Mouse (Mus musculus) olfactory bulb, adult 2 months (tissue): ENCODE data around the gene Scaper. TPM values are rescaled to one million over a fixed set of nuclear protein-coding genes. Genes with fewer than 3 reads are reported as not detected.

Experiments
- H3K27ac ChIP-seq: fragments of 200-500 bp; 2 replicates; pipeline ENCODE4 v1.5.1; 2012; ENCODE audit warnings: low read depth, low read length; ENCODE audit not compliant: insufficient read depth
- H3K4me1 ChIP-seq: fragments of 200-500 bp; 2 replicates; pipeline ENCODE4 v1.6.1; 2012; ENCODE audit warnings: low read length; ENCODE audit not compliant: control insufficient read depth, insufficient read depth
- H3K4me3 ChIP-seq: fragments of 200-500 bp; 2 replicates; pipeline ENCODE4 v1.5.1; 2012; ENCODE audit warnings: mild to moderate bottlenecking, low read depth, low read length, moderate library complexity; ENCODE audit not compliant: insufficient read depth
- CTCF ChIP-seq: fragments of 200-500 bp; IDR thresholded peaks from 2 replicates; pipeline ENCODE4 v1.5.1; 2012; ENCODE audit warnings: low read depth, mild to moderate bottlenecking, low read length, moderate library complexity; ENCODE audit not compliant: insufficient read depth
- POLR2A ChIP-seq: fragments of 200-500 bp; IDR thresholded peaks from 2 replicates; pipeline ENCODE4 v1.6.1; 2012; ENCODE audit warnings: mild to moderate bottlenecking, low read depth, low read length, moderate library complexity; ENCODE audit not compliant: insufficient read depth
- WGBS: fragments of 180-500 bp; shearing (Covaris S2); methylation state at CpG from one replicate; pipeline ENCODE4 v1.1.7; 2018; 5-methylcytosine and 5-hydroxymethylcytosine counted together
- polyA plus RNA-seq: library from polyadenylated mRNA; stranded (reverse); fragments of >200 nt; gene quantifications from 2 replicates; pipeline ENCODE4 v1.2.4, GENCODE M21; 2012; ENCODE audit warnings: low replicate concordance; ENCODE audit not compliant: missing spikeins, insufficient read depth, insufficient read length

Gene Scaper
- polyA plus RNA-seq: not detected in 2 replicates

- TF ChIP-seq CTCF: peak; percentile 15; the same call in 1 of the 2 replicates
- TF ChIP-seq POLR2A: no peak
- no peak within 1 kb of the TSS for H3K27ac ChIP-seq
- peaks cover 2% of the 10 kb centered on the region; the same call in 1 of the 2 replicates for H3K4me1 ChIP-seq
- WGBS: under 1% methylated on average over 60 of the region's 60 CpGs
- peak within 1 kb of the TSS; percentile 59 for H3K4me3 ChIP-seq
These were observed at the start of gene Scaper for GRCm38 (mm10) chr9:55937664-55938617. Gene Scaper (minus strand): TSS chr9:55938119.

DNA sequence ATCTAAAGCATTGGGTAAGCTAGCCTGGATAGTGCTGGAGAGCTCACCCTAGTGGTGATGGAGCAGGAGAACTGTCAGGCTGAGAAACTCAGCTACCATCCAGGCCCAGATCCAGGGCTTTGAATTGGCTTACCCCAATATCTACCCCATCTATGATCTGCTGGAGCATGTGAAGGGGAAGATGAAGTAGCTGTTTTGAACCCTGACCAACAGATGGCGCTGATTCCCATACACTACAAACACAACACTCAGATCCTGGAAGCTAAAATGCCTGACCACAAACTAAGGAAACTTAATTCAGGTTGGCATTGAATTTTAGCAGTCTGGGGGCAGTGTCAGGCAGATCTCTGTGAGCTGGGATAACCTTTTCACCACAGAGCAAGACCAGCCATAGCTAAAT is 8.9 kb upstream of the Scaper start:
- Histone ChIP-seq H3K4me1 (no peaks in the 10 kb centered on the region), H3K27ac (no peak overlapping the region), H3K4me3 (no peak overlapping the region)
- WGBS: 21% methylated on average over 1 of the region's 1 CpGs
- no peak for TF ChIP-seq CTCF
- TF ChIP-seq POLR2A: no peak

GRCm38 (mm10) chr9:55941356-55941755 is 3.4 kb upstream of the Scaper start:
- no peak for TF ChIP-seq CTCF
- TF ChIP-seq POLR2A: no peak
- Histone ChIP-seq H3K27ac (no peak overlapping the region), H3K4me3 (no peak overlapping the region), H3K4me1 (peaks cover 2% of the 10 kb centered on the region; the same call in 1 of the 2 replicates)

DNA sequence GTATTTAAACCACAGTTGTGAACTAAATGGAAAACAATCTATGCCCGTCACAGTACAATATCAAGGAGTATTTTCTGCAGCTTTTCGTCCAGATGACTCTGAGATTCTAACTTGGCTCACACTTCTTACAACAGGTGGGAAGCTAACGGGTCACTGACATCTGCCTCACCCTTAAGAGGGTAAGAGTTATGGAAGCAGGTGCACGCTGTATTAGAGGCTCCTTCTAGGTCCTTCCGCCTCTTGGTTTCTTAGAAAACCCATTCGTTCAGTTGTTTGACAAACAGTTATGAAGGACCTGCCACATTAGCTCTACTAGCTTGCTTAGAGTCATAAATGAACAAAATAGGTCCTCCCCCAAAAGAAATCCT is 683 bp upstream of the Scaper start:
- no peak for TF ChIP-seq POLR2A
- no peak for TF ChIP-seq CTCF
- Histone ChIP-seq H3K4me1 (peaks cover 2% of the 10 kb centered on the region; the same call in 1 of the 2 replicates), H3K27ac (no peak overlapping the region), H3K4me3 (no peak overlapping the region)
- WGBS: 44% methylated on average over 6 of the region's 6 CpGs

GRCm38 (mm10) chr9:55937224-55937663 is 675 bp downstream of the Scaper start:
- no peak for TF ChIP-seq CTCF
- no peak for TF ChIP-seq POLR2A
- WGBS: 25% methylated on average over 5 of the region's 5 CpGs
- peaks cover 2% of the 10 kb centered on the region; the same call in 1 of the 2 replicates for H3K4me1 ChIP-seq
- no peak overlapping the region for H3K27ac ChIP-seq
- H3K4me3 ChIP-seq: peak overlapping the region; percentile 59

- TF ChIP-seq CTCF (no peak), POLR2A (no peak)
- Histone ChIP-seq H3K27ac (no peak overlapping the region), H3K4me1 (peaks cover 2% of the 10 kb centered on the region; the same call in 1 of the 2 replicates), H3K4me3 (no peak overlapping the region)
- 68% methylated on average over 1 of the region's 1 CpGs for WGBS
These were observed 5.4 kb downstream of the Scaper start for GRCm38 (mm10) chr9:55932482-55932881.

DNA sequence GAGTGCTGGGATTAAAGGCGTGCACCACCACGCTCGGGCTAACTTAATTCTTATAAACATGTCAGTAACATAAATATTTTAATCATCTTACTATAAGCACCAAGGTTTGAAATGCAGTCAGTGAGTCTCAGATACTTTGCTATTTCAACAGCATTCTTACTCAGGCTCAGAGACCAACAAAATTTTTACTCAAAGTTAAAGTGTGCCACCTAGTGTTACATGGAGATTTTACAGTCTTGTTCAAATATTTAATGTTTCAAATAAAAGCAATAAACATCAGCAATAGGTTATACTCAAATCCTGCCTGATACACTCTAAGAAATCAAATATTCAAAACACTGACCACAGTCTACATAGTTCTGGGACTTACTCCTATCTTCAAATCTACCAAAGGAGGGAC is 19.3 kb downstream of the Scaper start:
- TF ChIP-seq CTCF (no peak), POLR2A (no peak)
- Histone ChIP-seq H3K4me1 (no peaks in the 10 kb centered on the region), H3K27ac (no peak overlapping the region), H3K4me3 (no peak overlapping the region)
- 66% methylated on average over 3 of the region's 3 CpGs for WGBS

DNA sequence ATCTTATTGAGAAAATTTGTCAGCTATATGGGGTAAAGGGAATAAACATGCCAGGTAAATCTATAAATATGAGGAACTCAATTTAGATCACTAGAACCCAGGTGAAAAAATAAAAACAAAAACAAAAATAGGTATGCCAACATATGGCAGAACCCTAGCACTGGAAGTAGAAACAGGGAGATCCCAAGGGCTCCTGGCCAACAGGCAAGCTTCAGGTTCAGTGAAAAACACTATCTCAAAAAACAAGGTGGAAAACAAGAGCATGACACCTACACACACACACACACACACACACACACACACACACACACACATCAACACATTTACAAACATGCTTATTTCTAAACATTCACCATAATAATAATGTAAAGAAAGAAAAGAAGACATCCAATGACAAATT is 21.2 kb downstream of the Scaper start:
- Histone ChIP-seq H3K27ac (no peak overlapping the region), H3K4me3 (no peak overlapping the region), H3K4me1 (no peaks in the 10 kb centered on the region)
- TF ChIP-seq CTCF: no peak
- TF ChIP-seq POLR2A: no peak

- 89% methylated on average over 2 of the region's 2 CpGs for WGBS
- no peak overlapping the region for H3K27ac ChIP-seq
- TF ChIP-seq CTCF: no peak
- TF ChIP-seq POLR2A: no peak
These were observed 26.4 kb downstream of the Scaper start for GRCm38 (mm10) chr9:55911481-55911880.

DNA sequence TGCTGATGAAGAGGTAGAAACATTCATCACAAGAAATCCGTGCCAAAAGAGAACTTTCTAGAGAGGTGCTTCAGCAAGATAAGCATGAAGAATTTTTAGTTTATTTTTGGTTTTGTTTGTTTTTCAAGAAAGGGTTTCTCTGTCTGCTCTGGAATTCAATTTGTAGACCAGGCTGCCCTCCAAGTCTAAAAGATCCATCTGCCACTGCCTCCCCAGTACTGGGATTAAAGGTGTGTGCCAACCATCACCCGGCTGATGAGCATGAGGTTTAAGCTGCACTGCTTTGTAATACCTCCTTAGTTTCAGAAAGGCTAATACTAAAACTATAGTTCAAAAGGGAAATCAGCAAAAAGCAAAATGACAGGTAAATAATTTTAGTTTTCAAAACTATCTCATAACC is 35.0 kb downstream of the Scaper start:
- TF ChIP-seq POLR2A (no peak), CTCF (no peak)
- H3K4me1 ChIP-seq: no peaks in the 10 kb centered on the region
- no peak overlapping the region for H3K4me3 ChIP-seq
- 85% methylated on average over 2 of the region's 2 CpGs for WGBS
- no peak overlapping the region for H3K27ac ChIP-seq

More at GRCm38 (mm10) chr9:55911481-55911880, 26.4 kb downstream of the Scaper start:
- Histone ChIP-seq H3K4me1 (no peaks in the 10 kb centered on the region), H3K4me3 (no peak overlapping the region)
